ENCODE assay signal across 9 mouse cellular contexts in the genomic region with DNA sequence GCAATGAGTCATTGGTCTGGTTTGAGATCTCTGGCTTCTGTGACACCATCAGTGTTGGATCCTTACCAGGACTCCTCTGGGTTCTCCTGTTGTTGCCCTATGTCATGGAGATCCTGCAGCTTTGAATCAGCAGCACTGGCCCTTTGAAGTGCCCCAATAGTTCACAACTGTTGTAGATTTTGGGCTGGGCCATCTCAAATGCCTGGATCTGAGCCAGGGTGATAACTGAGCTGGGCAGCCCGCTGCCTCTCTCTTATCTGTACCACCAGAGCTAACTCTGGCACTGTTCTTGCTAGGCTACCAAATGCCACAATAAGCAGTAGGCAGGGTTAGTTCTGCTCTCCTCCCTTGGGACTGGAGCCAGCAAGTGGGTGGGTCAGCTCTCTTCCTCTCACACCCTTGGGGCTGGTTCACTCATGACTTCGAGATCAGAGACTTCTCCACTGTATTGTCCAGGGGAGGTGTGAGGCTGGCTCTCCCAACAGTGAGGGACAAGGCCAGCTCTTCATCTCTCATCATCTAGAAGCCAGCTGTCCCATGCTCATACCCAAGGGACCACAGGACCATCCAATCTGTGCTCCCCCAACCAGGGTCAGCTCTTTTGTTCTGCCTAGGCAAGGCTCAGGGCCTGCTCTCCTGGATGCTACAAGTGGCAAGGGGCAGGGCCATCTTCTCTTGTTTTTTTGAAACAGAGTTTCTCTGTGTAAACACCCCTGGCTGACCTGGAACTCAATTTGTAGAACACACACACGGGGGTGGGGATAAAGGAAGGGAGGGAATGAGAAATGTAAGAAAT. TPM values are rescaled to one million over a fixed set of nuclear protein-coding genes. Genes with fewer than 3 reads are reported as not detected.
DNase-seq lines count a peak whose midpoint lies in the region; ATAC-seq and TF ChIP-seq lines count a peak whose summit lies in the region.
"Had no signal": no experiment of that assay in that cellular context is flagged by ENCODE, and none has a peak within 500 bp of the region (broad histone marks: within the 10 kb centered on the region; RNA-seq: fewer than 3 reads in every experiment).

No protein-coding gene starts in this region.

- no peaks in the 10 kb centered on the region for H3K9me3 ChIP-seq in heart, embryonic 15.5 days (replicated peaks)
- no peaks in the 10 kb centered on the region for H3K9me3 ChIP-seq in hindbrain, postnatal 0 days (ENCODE audit: low read length)
- no peaks in the 10 kb centered on the region for H3K9me3 ChIP-seq in kidney, embryonic 14.5 days (ENCODE audit: control insufficient read depth, low read length)
- H3K9me3 ChIP-seq: hindbrain, embryonic 15.5 days had no signal

- peak; percentile 45 for DNase-seq in 3134 (ENCODE audit: extremely low read depth, insufficient read length, low spot score)
- DNase-seq in adrenal gland, postnatal 10 days = peak; percentile 24
- peak; percentile 45 for DNase-seq in lung, postnatal 25 days (ENCODE audit: low spot score)
- DNase-seq in left cerebral cortex, adult 2 months (ENCODE audit: extremely low spot score in 1 of 2, low spot score in 2 of 2) = no peak
- DNase-seq in hindbrain, postnatal 0 days (ENCODE audit: low spot score) = no peak
- no peak for DNase-seq in frontal cortex, adult 2 months (ENCODE audit: extremely low spot score in 1 of 2, low spot score in 1 of 2)

- no peak overlapping the region for H3K9ac ChIP-seq in heart, embryonic 15.5 days
- H3K9ac ChIP-seq in hindbrain, postnatal 0 days (replicated peaks; ENCODE audit: low read length) = no peak overlapping the region
- no peak overlapping the region for H3K9ac ChIP-seq in kidney, embryonic 14.5 days (ENCODE audit: low read depth, low read length)
- H3K9ac ChIP-seq: hindbrain, embryonic 15.5 days had no signal

- 24% methylated on average over 3 of the region's 3 CpGs for WGBS in heart, embryonic 15.5 days
- WGBS in hindbrain, postnatal 0 days = 49% methylated on average over 3 of the region's 3 CpGs
- WGBS in kidney, embryonic 14.5 days = 64% methylated on average over 3 of the region's 3 CpGs

- intact Hi-C loops in left cerebral cortex, adult 2 months (cut with DNase I) = no loop called here

- H3K4me2 ChIP-seq in heart, embryonic 15.5 days = no peak overlapping the region
- H3K4me2 ChIP-seq in hindbrain, postnatal 0 days (ENCODE audit: low read depth, low read length) = no peak overlapping the region
- H3K4me2 ChIP-seq in kidney, embryonic 14.5 days (replicated peaks; ENCODE audit: low read depth, low read length) = no peak overlapping the region
- H3K4me2 ChIP-seq: hindbrain, embryonic 15.5 days had no signal

- peak; percentile 93 for ATAC-seq in heart, embryonic 15.5 days (replicated peaks; ENCODE audit: insufficient number of reproducible peaks, insufficient read depth, low FRiP score, low read depth)
- ATAC-seq in hindbrain, postnatal 0 days = no peak
- ATAC-seq in kidney, embryonic 14.5 days (ENCODE audit: low FRiP score, low TSS enrichment) = no peak

- H3K27me3 ChIP-seq in heart, embryonic 15.5 days = no peaks in the 10 kb centered on the region
- no peaks in the 10 kb centered on the region for H3K27me3 ChIP-seq in hindbrain, postnatal 0 days (ENCODE audit: insufficient read depth, low read length)
- H3K27me3 ChIP-seq in kidney, embryonic 14.5 days (ENCODE audit: control insufficient read depth, insufficient read depth, low read length) = no peaks in the 10 kb centered on the region
- H3K27me3 ChIP-seq: hindbrain, embryonic 15.5 days had no signal

- no peak overlapping the region for H3K4me3 ChIP-seq in heart, embryonic 15.5 days
- H3K4me3 ChIP-seq in left cerebral cortex, adult 2 months = no peak overlapping the region
- no peak overlapping the region for H3K4me3 ChIP-seq in hindbrain, postnatal 0 days (ENCODE audit: low read length)
- H3K4me3 ChIP-seq in kidney, embryonic 14.5 days (ENCODE audit: low read length) = no peak overlapping the region
- H3K4me3 ChIP-seq: hindbrain, embryonic 15.5 days had no signal

- H3K36me3 ChIP-seq in heart, embryonic 15.5 days = no peaks in the 10 kb centered on the region
- H3K36me3 ChIP-seq in hindbrain, postnatal 0 days (ENCODE audit: insufficient read depth, low read length) = no peaks in the 10 kb centered on the region
- H3K36me3 ChIP-seq in kidney, embryonic 14.5 days (ENCODE audit: control insufficient read depth, insufficient read depth, low read length) = no peaks in the 10 kb centered on the region
- H3K36me3 ChIP-seq: hindbrain, embryonic 15.5 days had no signal

- H3K4me1 ChIP-seq in heart, embryonic 15.5 days (replicated peaks) = peaks cover 8% of the 10 kb centered on the region
- H3K4me1 ChIP-seq in hindbrain, postnatal 0 days (ENCODE audit: insufficient read depth, low read length) = no peaks in the 10 kb centered on the region
- no peaks in the 10 kb centered on the region for H3K4me1 ChIP-seq in kidney, embryonic 14.5 days (ENCODE audit: control insufficient read depth, insufficient read depth, low read length)
- H3K4me1 ChIP-seq: hindbrain, embryonic 15.5 days had no signal

- peak overlapping the region; percentile 78 for H3K27ac ChIP-seq in heart, embryonic 15.5 days
- no peak overlapping the region for H3K27ac ChIP-seq in left cerebral cortex, adult 2 months
- no peak overlapping the region for H3K27ac ChIP-seq in hindbrain, postnatal 0 days
- no peak overlapping the region for H3K27ac ChIP-seq in kidney, embryonic 14.5 days (ENCODE audit: low read depth, low read length)
- H3K27ac ChIP-seq: hindbrain, embryonic 15.5 days had no signal

- no peak for TF ChIP-seq CTCF in left cerebral cortex, adult 2 months (IDR thresholded peaks at IDR 0.05)
- TF ChIP-seq CTCF in hindbrain, postnatal 0 days (IDR thresholded peaks at IDR 0.05; ENCODE audit: low read depth) = no peak

RNA-seq across cellular contexts. Expression of gene Hprt, which starts 16.5 kb away (rescaled TPM):
- total RNA-seq in adrenal gland, postnatal 10 days (2021) = 10 to 100 TPM; 67.8 to 85.8 TPM
- polyA plus RNA-seq in heart, embryonic 15.5 days (2015; fragmentation: Nextera tagmentation; extraction: Ambion mirVana) = 191 and 238 TPM in 2 replicates
- total RNA-seq in left cerebral cortex, adult 2 months (2021) = 100 to 1,000 TPM; 125 to 166 TPM
- 36.5 and 37.0 TPM in 2 replicates for total RNA-seq in hindbrain, postnatal 0 days (2014; rRNA removed)
- 213 and 221 TPM in 2 replicates for polyA plus RNA-seq in hindbrain, postnatal 0 days (2015; fragmentation: Nextera tagmentation; extraction: Ambion mirVana)
- 156 and 173 TPM in 2 replicates for polyA plus RNA-seq in kidney, embryonic 14.5 days (2014; fragmentation: Nextera tagmentation; extraction: Ambion mirVana)
- polyA plus RNA-seq in frontal cortex, adult 2 months (2012; rRNA removed) = 167 TPM in 2 replicates

RNA-seq across cellular contexts. Expression of gene Phf6, which starts 59.3 kb away (rescaled TPM):
- 10 to 100 TPM; 15.8 to 15.9 TPM for total RNA-seq in adrenal gland, postnatal 10 days (2021)
- polyA plus RNA-seq in heart, embryonic 15.5 days (2015; fragmentation: Nextera tagmentation; extraction: Ambion mirVana) = 13.2 and 16.7 TPM in 2 replicates
- total RNA-seq in left cerebral cortex, adult 2 months (2021) = 10 to 100 TPM; 17.0 to 17.2 TPM
- 29.7 and 32.9 TPM in 2 replicates for total RNA-seq in hindbrain, postnatal 0 days (2014; rRNA removed)
- 34.6 and 35.4 TPM in 2 replicates for polyA plus RNA-seq in hindbrain, postnatal 0 days (2015; fragmentation: Nextera tagmentation; extraction: Ambion mirVana)
- polyA plus RNA-seq in kidney, embryonic 14.5 days (2014; fragmentation: Nextera tagmentation; extraction: Ambion mirVana) = 43.1 and 60.8 TPM in 2 replicates
- polyA plus RNA-seq in frontal cortex, adult 2 months (2012; rRNA removed) = 16.4 and 18.5 TPM in 2 replicates

Comparison
In these comparisons a context has a peak if more than half of its experiments do, and no peak if none do; other contexts are left out.
1. DNase-seq: peak in 3134 (single experiment), adrenal gland, postnatal 10 days (single experiment) and lung, postnatal 25 days (single experiment); none in left cerebral cortex, adult 2 months (0 of 2), hindbrain, postnatal 0 days (single experiment) and frontal cortex, adult 2 months (0 of 2).